Mouse (Mus musculus) erythroblast, adult 5-6 weeks (primary cell): ENCODE measurements at regions not wholly inside any gene's neighbourhood (a gene's known extent, or its start where the extent isn't known, plus 50 kb on each side); places are given as distances from the start of the nearest gene placed in this dataset.
"Not testable (repeated sequence)": the region's sequence is repeated elsewhere in the genome, so short reads cannot be mapped to it uniquely, and the experiment has no call there.

ENCODE experiments used
- ATAC-seq: replicated peaks from 2 replicates; pipeline ENCODE4 v1.8.0; 2016; ENCODE audit warnings: moderate number of reproducible peaks, mild to moderate bottlenecking, moderate TSS enrichment, inconsistent platforms; ENCODE audit not compliant: poor library complexity, low FRiP score, severe bottlenecking

DNA sequence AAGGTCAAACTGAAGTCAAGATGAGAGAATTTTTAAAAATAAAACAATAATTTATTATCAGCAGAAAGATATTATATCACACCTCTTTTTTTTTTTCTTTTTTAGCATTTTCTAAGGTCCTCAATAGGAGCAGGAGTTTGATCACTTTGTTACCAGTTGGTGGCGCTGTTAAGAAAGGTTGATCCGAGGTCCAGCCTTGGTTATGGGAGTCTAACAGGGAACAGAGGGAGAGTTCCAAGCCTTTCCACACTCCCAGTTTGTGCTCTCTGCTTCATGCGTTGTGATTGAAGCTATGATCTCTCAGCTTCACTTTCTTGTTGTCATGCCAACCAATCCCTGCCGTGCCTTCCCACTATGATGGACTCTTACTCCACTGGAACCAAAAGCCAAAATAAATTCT is 83.8 kb downstream of the Fam174a start:
- no peak for ATAC-seq

DNA sequence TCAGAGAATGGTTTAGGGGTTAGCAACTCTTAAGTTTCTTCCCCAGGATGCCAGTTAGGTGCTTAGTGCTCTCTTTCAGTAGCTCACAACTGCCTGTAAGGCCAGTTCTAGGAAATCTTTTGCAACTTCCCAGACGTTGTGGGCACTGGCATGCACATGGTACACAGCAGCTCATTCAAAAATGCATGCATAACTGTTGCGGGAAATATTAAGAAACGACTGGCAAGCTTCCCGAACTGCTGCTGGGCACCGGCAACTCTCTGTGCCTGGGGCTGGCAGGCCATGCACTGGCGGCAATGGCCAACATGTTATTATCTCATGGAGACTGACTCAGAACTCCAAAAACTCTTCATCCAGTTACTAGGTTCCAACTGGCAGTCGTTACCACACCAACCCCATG is 86.3 kb downstream of the Fam174a start:
- no peak for ATAC-seq

DNA sequence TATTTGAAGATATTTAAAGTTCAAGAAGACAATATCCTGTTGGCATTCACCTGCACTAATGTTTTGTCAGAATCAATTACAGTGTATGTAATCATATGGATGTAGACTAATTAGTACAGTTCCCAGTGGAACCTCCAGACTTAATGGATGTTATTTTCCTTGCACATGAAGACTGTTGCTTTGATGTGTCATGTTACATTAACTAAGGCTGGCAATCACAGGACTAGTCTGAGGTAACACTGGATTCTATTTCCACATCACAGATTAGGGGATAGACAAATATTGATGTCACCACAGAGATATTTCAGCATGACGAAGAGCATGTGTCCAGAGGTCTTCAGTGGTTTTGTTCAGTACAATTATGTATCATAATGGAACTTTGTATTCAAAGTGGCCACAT is 108.8 kb downstream of the Fam174a start:
- no peak for ATAC-seq

DNA sequence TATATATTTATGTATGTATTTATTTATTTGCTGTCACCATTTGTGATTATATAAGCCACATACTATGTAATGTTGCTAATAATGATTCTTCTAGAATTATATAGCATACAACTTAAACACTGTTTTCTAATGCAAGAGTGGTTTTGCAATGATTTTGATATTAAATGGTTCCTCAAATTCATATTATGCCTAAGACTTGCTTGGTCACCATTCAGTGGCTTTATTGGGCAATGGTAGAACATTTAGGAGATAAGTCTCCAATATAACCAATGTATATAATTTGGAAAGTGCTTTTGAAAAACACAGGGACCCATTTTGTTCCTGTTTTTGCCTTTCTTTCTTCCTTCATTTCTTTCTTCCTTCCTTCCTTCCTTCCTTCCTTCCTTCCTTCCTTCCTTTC is 112.0 kb downstream of the Fam174a start:
- no peak for ATAC-seq

DNA sequence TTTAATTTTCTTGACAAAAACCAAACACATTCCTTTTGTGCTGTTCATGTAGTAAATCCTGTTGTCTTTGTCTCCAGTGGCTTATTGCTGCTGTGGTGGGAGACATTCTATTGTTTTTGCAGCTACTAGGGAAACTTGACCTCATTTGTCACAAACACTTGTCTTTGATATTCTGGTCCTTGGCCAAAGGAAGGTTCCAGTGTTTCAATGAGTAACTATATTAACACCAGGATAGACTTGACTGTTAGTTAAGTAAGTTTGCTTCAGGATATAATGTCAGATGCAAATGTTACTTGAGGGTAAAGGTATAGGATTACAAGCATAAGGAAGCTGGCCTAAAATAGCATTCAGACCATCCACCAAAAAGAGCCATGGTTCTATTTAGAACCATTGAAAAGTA is 123.7 kb downstream of the Fam174a start:
- ATAC-seq, result no peak

DNA sequence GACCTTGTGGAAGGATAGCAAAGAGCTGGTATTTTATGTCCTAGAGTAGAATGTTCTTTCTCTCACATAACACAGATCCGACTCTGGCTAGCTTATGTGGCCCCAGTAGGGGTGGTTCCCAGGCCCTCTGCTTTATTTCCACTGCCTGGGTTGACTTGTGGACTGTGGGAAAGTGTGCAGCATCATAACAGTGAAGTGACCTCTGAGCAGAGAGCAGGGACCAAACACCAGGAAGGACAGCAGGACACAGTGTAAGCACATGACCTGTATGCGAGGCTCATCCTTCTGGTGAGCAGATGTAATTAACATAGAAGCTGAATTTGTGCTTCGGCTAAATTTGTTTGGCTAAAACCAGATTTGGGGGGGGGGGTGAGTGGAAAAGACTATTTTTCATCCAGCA is 132.1 kb downstream of the Fam174a start:
- no peak for ATAC-seq

DNA sequence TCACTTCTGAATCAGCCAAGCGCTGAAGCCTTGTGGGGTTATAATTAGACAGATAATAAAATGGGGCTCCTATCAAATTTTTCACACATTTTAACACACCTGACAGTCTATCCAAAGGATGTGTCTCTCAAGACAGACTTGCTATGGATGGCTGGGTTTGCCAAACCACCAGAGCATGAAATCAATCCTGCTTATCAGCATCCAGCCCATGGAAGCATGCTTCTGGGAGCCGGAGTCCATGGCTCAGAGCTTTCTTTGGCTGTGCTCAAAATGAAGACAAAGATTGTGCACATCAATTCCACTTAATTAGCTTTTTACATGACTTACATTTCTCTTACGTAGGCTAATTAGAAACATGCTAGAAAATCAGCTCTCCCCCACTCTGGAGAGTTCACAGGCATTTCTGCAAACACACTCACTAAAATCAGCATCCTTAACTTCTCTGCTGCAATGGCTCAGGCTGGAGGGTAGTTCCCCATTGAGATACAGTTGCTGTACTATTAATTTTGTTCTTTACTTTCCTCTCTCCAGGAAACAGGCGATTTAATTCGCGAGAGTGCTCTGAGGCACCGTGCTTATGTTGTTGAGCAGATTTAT is 135.6 kb downstream of the Fam174a start:
- no peak for ATAC-seq

DNA sequence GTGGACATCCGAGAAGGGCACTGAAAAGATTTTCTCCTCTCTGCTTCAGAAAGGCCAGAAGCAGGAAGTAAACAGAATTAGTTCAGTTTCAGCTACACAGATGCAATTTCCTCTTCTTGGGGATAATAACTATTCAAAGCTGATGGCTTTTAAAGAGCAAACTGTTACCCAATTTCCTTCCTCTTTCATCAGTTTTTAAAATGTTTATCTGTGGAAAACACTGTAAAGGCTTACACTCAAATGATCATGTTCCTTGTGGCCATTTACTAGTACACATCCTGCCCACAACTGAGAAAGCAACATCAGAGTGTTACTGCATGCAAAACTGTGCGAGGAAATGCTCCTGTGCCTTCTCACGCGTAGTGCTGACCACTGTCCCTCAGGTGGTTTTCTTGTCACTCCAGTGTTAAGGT is 137.5 kb downstream of the Fam174a start:
- no peak for ATAC-seq

DNA sequence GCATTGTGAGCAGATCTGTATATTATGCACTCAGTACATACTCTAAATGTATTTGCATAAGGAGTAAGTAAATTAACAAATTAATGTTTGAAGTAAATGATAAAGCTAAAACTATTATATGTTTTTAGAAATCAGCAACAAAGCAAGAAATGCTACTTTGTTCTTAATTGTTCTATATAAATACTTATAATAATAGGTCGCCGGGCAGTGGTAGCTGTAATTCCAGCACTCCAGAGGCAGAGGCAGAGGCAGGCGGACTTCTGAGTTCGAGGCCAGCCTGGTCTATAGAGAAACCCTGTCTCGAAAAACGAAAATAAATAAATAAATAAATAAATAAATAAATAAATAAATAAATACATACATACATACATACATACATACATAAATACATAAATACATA is 138.3 kb downstream of the Fam174a start:
- ATAC-seq, result peak; percentile 82

DNA sequence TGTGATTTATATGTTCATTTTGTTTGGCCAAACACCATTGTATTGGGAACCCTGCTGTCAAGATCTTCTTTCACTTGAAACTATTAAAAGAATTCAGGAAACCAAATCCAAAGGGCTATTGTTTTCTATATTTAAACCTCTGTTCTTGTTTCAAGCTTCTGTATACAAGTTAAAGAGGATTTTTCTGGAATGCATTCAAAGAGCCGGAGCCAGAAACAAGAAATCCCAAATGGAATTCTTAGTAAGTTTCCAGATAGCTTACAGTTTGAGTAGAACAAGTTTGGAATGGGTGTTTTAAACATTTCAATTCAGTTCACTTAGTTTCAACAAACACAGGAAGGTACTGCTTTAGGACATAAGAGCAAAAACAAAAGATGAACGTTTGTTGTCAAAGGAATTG is 140.8 kb downstream of the Fam174a start:
- ATAC-seq, result no peak

DNA sequence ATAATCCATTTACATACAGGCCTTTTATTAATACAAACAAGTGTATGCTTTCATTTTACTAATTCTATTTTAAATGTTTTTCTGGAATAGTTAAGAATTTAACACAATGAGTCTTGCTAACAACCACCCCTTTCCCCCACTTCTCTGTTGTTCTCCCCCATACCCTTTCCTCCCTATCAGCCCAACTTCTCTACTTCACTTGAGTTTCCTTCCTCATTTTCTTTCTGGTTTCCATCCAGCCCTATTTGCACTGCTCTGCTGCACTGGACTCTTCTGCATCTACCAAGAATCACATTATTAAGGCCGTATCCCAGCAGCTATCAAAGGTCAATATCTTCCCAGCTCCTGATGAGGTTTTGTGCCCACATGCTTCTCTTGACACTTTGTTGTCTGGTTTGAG is 145.9 kb downstream of the Fam174a start:
- no peak for ATAC-seq

DNA sequence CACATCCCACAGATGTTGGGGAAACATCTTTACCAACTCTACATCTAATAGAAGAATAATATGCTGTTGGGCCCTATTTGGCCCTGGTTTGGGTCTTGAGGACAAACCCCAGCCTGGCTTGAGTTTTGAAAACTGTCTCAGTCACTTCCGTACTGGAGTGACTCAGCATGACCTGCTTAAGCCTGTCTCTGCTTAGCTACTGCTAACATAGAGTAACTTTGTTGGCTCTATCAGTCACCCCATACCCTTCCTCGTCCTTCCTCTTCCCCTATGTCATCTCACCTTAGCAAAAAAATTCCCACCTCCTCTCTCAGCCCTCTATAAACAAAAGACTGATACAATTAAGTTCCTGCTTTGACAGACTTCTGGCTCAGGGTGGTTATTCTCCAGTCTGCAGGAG is 154.7 kb downstream of the Fam174a start:
- ATAC-seq, result no peak

DNA sequence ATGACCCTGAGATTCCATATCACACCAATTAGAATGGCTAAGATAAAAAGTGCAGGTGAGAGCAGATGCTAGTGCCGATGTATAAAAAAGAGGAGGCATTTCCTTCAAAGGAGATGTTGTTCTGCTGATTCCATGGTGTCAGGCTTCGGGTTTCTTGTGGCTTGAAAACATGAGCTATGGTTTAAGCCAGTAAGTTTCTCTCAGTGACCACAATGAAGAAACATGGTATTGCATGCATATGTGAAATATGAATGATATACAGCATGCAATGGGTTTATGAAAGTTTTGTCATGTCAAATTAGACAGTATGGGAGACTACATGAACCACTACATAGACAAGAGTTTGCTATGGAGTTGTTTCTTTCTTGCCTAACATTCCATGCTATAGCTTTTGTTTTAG is 155.3 kb downstream of the Fam174a start:
- ATAC-seq, result no peak

DNA sequence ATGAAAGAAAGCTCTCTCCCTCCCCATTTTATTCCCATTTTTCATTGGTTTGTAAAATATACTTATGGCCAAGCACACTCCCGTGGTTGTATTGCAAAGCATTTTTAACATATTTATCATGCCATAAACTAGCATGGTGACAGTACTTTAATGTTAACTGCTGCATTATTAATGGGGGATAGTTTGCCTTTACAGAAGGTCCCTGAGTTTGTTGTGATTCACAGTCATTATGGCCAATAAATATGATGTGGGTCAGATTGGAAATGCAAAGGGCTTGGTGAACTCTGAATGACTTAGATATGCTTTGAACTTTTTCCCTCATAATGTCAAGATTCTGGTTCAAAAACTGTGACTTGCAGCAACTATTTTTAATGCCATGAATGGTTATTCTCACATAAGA is 157.1 kb downstream of the Fam174a start:
- ATAC-seq, result no peak

DNA sequence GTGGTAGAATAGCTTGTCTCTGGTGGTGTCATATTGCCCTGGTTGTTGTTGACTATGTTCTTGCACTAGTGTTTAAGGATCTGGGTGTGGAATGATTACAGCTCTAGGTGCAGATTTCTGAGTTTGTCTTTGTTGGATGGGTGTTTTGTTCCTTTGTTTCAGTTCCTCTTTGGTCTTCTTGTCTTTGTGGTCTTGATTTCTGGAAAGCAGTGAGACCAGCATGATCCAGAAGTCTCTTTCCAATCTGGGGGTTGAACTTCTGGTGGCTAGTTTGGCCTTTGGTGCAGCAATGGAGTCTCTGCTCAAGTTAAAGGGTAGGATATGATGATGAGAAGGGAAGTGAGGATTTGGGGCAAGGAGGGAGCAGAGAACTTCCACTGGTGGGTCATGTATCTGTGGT is 174.4 kb downstream of the St8sia4 start:
- ATAC-seq, result no peak

DNA sequence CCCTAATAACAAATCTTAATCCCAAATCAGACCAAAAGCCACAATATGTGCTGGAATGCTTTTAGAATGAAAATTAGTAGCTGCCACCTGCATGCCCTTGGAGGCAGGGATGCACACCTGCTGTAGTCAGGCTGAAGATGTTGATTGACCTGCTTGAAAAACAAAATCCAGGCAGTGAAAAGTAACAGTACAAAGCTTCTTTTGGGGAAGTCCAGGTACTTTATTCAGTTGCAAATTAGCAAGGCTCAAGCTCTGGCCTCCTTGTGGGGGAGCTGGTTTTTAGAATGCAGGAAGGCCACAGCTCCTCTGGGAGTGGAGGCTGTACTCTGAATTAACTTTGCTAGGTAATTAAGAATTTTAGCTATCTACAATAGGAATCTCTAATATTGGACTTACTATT is 166.7 kb downstream of the St8sia4 start:
- ATAC-seq, result not testable (repeated sequence)

DNA sequence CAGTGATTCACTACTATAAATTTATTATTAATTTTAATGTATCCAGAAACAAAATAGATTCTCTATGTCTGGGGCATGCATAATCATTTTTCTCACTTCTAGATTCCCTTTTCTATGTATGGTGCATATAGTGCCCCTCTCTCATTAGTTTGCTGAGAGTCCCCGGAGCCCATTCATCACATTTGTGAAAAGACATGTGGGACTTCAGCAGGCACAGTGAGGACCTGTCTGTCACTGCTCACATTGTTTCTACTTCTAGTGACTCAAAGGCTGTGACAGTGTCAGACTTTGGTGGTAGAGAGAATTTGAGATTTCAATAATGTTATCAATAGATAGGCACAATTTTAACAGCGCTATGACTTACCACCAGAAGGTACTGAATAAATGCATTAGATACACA is 158.7 kb downstream of the St8sia4 start:
- no peak for ATAC-seq

DNA sequence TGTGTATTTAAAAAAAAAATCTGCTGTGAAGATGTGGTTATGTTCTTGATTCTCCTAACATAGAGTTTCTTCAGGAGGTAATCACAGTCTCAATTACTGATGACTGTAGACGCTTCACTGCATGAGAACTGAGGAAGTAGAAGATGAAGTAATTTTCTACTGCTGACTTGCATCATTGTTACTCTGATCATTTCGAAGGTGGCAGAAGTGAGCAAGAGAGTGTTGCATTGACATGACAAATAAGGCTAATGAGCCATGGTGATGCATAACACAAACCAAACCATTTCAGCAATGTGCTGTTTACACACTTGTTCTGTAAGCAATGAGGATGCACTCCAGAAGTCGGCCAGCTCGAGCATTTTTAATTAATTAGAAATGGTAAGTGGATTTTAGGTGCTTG is 138.6 kb downstream of the St8sia4 start:
- no peak for ATAC-seq

DNA sequence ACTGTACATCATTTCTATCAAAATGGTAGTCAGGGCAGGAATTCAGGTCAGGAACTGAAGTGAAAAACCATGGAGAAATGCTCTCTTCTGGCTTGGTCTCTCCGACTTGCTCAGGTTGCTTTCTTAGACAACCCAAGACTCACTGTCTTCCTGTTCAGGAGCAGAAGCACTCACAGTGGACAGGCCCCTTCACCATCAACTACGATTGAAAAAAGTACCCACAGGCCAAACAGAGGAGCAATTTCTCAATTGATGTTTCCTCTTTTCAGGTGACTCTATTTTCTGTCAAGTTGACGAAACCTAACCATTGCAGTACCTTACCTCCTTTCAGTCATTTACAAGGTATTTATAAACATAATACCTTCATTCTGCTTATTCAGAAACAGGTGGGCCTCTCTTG is 136.4 kb downstream of the St8sia4 start:
- no peak for ATAC-seq
